Mouse (Mus musculus): Measurements from ENCODE around the gene Crot. TPM values are rescaled to one million over a fixed set of nuclear protein-coding genes. Genes with fewer than 3 reads are reported as not detected.

The Crot gene
- total RNA-seq (2023): 10 to 100 TPM; 25.4 to 28.8 TPM

DNA sequence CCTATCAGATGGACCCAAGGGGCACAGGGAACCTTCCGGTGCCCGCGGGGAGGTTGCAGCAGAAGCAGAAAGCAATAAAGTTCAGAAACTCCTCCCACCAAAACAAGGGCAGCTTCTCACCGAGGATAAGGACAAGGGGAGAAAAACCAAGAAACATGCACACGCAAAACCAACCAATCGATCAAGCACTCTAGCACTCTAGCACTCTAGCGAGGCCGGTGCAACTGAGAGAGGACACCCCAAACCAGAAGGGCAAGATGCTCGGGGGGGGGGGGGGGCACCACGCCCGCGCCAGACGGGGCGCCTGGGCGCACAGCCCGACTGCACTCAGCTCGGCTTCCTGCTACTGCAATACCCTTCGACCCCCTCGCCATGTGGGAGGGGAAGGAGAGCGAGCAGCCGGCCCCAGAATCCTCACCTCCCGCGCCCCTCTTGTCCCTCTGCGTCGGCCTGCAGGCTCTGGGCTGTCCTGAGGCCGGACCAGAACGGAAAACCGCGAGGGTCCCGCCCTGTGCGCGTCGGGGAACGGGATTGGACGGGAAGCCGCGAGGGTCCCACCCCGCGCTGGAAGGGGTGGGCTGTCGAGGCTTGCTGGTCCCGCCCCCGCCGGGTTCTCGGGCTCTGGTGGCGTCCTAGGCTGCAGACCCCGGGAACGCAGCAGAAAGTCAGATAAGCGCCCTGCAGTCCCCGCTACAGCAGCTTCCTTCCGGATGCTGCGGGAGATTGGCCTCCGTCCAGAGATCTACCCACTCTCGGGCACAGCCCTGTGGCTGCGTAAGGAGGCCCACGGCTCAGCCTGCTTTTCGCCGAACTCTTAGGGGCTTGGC lies at the start of gene Crot:
TSS of gene Crot (minus strand) at position 639 of the 827 bp plus-strand sequence.

Other genes with a start within 250 kb of the Crot start
- gene Abcb1b, start 199.2 kb downstream of the Crot start, total RNA-seq (2023): 1 to 10 TPM; 3.0 to 4.3 TPM
- 10 to 100 TPM in 1 of 2 experiments, 1 to 10 TPM in 1; 2.7 to 10.4 TPM for gene Abcb4, start 103.6 kb downstream of the Crot start, total RNA-seq (2023)
- 10 to 100 TPM; 26.2 to 26.4 TPM for gene Tmem243, start 103.3 kb upstream of the Crot start, total RNA-seq (2023)
- 10 to 100 TPM; 35.4 to 38.4 TPM for gene Dmtf1, start 164.5 kb upstream of the Crot start, total RNA-seq (2023)